Mouse (Mus musculus) CD8-positive naive resting alpha-beta T cell, adult 57 days (primary cell): ENCODE data around the gene Mex3a. TPM values are rescaled to one million over a fixed set of nuclear protein-coding genes. Genes with fewer than 3 reads are reported as not detected.

Source experiments
- total RNA-seq: library from RNA; stranded (reverse); gene quantifications from one replicate; pipeline ENCODE4 v1.2.4, GENCODE M21; 2023

Gene Mex3a
- total RNA-seq, result 3.4 TPM

DNA sequence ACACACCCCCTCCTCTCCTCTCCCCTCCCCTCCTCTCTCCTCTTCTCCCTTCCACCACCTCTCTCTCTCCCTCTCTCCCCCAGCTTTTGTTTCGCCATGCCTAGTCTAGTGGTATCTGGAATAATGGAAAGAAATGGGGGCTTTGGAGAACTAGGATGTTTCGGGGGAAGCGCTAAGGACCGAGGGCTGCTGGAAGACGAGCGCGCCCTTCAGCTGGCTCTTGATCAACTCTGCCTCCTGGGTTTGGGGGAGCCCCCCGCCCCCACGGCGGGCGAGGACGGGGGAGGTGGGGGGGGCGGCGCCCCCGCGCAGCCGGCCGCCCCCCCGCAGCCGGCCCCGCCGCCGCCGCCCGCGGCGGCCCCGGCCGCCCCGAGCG, at the start of gene Mex3a:
Gene Mex3a, plus strand, starts transcription at position 97 of the 376 bp plus-strand sequence.

DNA sequence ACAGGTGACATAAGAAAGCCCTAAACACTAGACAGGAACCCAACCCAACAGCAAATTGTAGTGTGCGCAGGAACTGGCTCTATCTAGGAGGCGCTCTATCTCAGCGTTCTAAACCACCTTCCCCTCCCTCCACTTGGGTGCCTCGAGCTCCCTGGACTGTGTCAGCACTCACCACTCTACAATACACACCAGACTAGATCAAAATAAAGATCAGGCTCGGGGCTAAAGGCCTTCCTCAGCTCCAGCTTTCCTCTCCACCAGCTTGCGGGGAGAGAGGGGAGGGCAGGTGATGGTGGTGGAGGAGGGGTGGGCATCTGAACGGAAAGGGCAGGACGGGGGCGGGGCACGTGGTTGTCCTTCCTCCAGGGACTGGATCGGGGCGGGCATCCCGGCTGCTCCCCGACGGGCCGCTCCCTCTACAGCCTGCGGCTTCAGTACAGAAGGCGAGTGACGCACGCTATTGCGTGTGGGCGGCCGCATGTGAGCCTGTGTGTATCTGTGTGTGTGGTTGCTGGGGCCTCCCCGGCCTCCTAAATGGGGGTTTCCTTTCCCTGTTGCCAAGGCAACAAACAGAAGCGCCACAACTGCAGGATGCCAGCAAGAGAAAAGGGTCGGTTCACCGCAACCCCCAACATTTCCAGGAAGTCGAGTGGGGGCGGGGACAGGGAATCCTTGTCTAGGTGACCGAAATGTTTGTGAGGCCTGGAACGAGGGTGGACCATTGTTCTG, 22.3 kb upstream of the Mex3a start, which contains the start of gene Lmna:
Gene Lmna, minus strand, starts transcription at position 265 of the 729 bp plus-strand sequence.

DNA sequence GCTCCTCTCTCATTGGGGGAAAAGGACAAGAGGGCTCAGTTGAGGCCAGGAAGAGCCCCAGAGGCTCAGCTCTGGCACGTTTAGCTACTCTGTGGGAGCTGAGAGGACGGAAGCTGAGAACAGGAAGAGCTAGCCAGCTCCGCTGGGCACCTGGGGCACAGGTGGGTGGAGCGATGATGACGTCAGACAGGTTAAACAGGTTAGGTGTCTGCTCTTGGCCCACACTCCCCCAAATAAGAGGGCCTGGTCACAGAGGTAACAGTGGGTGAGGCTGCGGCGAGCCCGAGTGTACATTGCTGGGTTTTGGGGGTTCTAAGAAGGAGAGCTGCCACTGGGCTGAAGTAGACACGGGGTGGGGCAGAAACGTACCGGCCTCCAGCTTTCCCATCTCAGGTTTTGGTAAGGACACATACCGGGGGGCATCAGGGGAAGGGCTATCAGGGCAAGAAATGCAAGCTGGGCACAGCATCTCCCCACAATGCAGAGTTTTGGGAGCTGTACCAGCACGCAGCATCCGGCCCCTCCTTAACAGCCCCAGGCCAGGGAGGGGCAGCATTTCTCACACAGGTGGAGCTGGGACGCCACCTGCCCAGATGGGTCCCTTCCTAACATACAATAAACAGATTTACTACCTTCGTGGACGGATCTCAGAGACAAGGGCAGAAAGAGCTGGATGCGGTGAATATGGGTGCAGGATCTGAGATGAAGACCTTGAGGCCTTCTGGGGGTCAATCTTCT, 16.2 kb downstream of the Mex3a start, which contains the start of gene Rab25:
Gene Rab25, minus strand, starts transcription at position 121 of the 738 bp plus-strand sequence.

DNA sequence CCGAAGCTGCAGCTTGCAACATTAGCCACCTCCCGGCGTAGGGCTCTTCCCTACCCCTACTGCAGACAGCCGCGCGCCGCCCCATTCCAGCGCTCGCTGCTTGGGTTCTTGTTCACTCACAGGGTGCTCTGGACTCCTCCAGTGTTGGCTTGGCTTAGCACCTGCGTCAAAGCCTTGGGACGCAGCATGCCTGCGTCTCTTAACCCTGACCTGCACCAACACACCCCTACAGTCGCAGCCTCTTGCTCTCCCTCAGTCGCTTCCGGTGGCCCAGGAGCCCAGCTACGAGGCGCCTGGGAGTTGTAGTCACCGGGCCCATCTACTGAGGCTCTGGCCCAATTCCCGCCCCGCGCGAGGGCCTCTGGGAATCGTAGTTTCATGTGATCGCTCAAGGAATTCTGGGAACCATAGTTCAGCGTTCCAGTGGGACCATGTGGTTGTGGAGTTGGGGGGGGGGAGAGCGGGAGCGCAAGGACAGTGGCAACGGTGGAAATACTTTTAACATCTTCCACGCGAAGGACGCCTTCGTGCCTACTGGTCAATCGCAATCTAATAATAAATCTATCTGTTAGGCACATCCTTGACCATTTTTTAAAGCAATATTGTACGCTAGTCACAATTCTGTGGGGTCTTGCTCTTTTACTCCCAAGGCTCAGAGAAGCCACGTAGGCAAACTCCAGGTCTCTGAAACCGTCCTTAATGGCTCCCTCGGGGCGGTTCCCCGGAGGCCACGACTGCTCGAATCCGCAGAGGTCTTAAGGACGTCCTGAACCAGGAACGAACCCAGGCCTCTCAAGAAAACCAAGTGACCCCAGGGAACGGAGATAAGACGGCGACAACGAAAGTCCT, 20.7 kb downstream of the Mex3a start, which contains the start of gene Lamtor2:
Gene Lamtor2, minus strand, starts transcription at position 399 of the 849 bp plus-strand sequence.

DNA sequence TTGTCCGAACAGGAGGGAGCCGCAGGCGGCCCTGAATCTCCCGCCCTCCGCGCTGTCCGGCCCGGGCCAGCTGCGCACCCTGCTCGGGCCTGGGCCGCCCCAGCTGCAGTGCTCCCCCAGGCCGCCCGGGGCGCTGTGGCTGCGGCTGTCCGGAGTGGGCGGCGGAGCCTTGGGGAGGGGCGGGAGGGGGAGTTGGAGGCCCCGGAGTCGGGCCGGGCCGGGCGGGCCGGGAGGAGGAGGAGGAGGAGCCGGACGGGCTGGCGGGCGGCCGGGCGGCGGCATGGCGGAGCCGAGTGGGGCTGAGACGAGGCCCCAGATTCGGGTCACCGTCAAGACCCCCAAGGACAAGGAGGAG, 21.3 kb downstream of the Mex3a start, which contains the start of gene Ubqln4:
Gene Ubqln4, plus strand, starts transcription at position 234 of the 355 bp plus-strand sequence.

DNA sequence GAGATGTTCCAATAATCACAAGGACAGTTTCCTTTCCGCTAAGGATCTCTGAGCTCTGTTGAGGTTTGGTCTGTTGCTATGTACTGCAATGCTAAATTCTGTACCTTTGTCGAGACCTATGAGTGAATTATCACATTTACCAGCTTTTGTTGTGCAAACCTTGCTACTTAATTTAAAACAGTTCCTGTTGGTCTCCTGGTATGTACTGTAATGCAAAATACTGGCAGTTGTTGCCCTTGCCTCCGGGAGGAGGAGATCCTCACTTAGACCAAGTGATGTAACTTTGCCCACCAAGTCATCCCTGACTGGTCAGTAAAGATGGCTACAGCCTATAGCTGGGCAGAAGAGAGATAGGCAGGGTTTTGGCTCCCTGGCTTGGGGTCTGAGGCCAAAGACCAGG, 43.3 kb downstream of the Mex3a start, which contains the start of gene Ssr2:
Gene Ssr2, plus strand, starts transcription at position 337 of the 400 bp plus-strand sequence.

Other genes with a start within 250 kb of the Mex3a start
- not detected for gene Gm38392, start 245.2 kb upstream of the Mex3a start, total RNA-seq
- gene Tsacc, start 235.4 kb upstream of the Mex3a start, total RNA-seq, result 6.6 TPM
- gene Cct3, start 235.3 kb upstream of the Mex3a start, total RNA-seq, result 189 TPM
- gene Glmp, start 207.4 kb upstream of the Mex3a start, total RNA-seq, result 91.9 TPM
- gene Tmem79, start 196.2 kb upstream of the Mex3a start, total RNA-seq, result 0.28 TPM
- gene Smg5, start 196.1 kb upstream of the Mex3a start, total RNA-seq, result 121 TPM
- gene Paqr6, start 167.8 kb upstream of the Mex3a start, total RNA-seq, result 0.46 TPM
- gene Bglap3, start 159.7 kb upstream of the Mex3a start, total RNA-seq, result not detected
- gene Bglap2, start 153.7 kb upstream of the Mex3a start, total RNA-seq, result not detected
- gene Bglap, start 147.9 kb upstream of the Mex3a start, total RNA-seq, result not detected
- 36.7 TPM for gene Pmf1, start 122.1 kb upstream of the Mex3a start, total RNA-seq
- gene Slc25a44, start 107.3 kb upstream of the Mex3a start, total RNA-seq, result 14.5 TPM
- 112 TPM for gene Sema4a, start 71.2 kb upstream of the Mex3a start, total RNA-seq
- 7.0 TPM for gene Lmna, start 22.4 kb upstream of the Mex3a start, total RNA-seq
- gene Rab25, start 15.9 kb downstream of the Mex3a start, total RNA-seq, result 1.1 TPM
- 68.6 TPM for gene Lamtor2, start 20.7 kb downstream of the Mex3a start, total RNA-seq
- 47.2 TPM for gene Ubqln4, start 21.4 kb downstream of the Mex3a start, total RNA-seq
- gene Ssr2, start 43.5 kb downstream of the Mex3a start, total RNA-seq, result 59.0 TPM
- gene Arhgef2, start 73.6 kb downstream of the Mex3a start, total RNA-seq, result 198 TPM
- gene Rxfp4, start 120.7 kb downstream of the Mex3a start, total RNA-seq, result not detected
- 99.9 TPM for gene Khdc4, start 153.4 kb downstream of the Mex3a start, total RNA-seq
- gene Rit1, start 184.4 kb downstream of the Mex3a start, total RNA-seq, result 28.9 TPM
- gene Syt11, start 242.8 kb downstream of the Mex3a start, total RNA-seq, result 13.0 TPM